Mouse (Mus musculus): Measurements from ENCODE around the gene S100a8. TPM values are rescaled to one million over a fixed set of nuclear protein-coding genes. Genes with fewer than 3 reads are reported as not detected.

S100a8 gene
- total RNA-seq, 1 experiment: not detected

DNA sequence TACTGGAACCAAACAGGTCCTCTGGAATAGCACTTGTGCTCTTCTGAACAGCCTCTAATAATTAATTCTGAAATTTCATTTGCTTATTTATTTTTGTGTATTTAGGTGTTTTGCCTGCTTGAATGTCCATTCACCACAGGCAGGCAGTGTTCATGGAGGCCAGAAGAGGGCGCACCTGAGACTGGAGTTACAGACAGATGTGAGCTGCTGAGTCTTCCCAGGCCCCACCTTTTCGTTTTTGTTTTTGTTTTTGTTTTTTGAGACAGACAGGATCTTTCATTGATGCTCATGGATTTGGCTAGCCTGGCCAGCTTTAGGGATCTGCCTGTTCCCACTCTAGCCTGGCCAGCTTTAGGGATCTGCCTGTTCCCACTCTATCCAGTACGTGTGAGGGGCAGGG lies 24.6 kb upstream of the S100a8 start:
- H3K4me3 ChIP-seq (ENCODE audit: insufficient read depth in 1 of 2, low read depth in 1 of 2, low read length in 2 of 2, poor library complexity in 1 of 2, severe bottlenecking in 1 of 2): no peak overlapping the region

DNA sequence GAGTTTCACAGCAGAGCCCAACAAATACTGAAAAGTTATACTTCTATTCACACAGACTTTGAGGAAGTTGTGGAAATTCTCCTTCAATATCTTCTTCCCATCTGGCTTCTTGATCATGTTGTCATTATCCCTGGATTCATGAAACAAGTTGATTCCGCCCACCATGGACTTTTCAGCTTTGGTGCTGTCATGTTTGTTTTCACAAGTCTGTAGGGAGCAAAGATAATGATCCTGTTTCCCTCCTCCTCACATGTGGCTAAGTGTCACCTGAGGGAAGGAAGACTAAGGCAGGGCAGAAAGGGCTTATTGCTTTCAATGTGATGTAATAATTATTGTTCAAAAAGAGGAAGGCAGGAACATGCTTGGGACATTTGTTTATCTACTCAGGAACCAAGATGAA lies 21.5 kb upstream of the S100a8 start:
- H3K4me1 ChIP-seq (ENCODE audit: control insufficient read depth in 2 of 2, insufficient read depth in 2 of 2, low read length in 2 of 2, poor library complexity in 1 of 2): no peaks in the 10 kb centered on the region
- H3K4me3 ChIP-seq (ENCODE audit: insufficient read depth in 1 of 2, low read depth in 1 of 2, low read length in 2 of 2, poor library complexity in 1 of 2, severe bottlenecking in 1 of 2): no peak overlapping the region
- no peak for TF ChIP-seq CHD2 (IDR thresholded peaks at IDR 0.05; ENCODE audit: low read depth, low read length)
- TF ChIP-seq ZNF384 (IDR thresholded peaks at IDR 0.05; ENCODE audit: low read depth, low read length): no peak
- TF ChIP-seq ZC3H11A (IDR thresholded peaks at IDR 0.05; ENCODE audit: borderline replicate concordance, low read depth, low read length): no peak
- no peak for TF ChIP-seq HCFC1 (IDR thresholded peaks at IDR 0.05; ENCODE audit: borderline replicate concordance, insufficient read depth, low read length)
- TF ChIP-seq MAFK (IDR thresholded peaks at IDR 0.05; ENCODE audit: insufficient read depth, low read depth, low read length): no peak
- H3K27ac ChIP-seq (ENCODE audit: insufficient read depth, low read depth, low read length, poor library complexity, severe bottlenecking): no peak overlapping the region
- in situ Hi-C loops (cut with MboI; ENCODE audit: low sequenced_read_pairs in 2 of 2, unreplicated experiment in 2 of 2): no loop called here
- no peaks in the 10 kb centered on the region for H3K36me3 ChIP-seq (ENCODE audit: control insufficient read depth, insufficient read depth, low read length, poor library complexity, severe bottlenecking)
- no peaks in the 10 kb centered on the region for H3K9me3 ChIP-seq (ENCODE audit: control insufficient read depth, insufficient read depth, low read depth, low read length)
- DNase-seq (ENCODE audit: low read depth, low spot score): no peak
- H3K9ac ChIP-seq (ENCODE audit: insufficient read depth, low read depth, low read length, poor library complexity, severe bottlenecking): no peak overlapping the region

More for the DNA sequence above, 24.6 kb upstream of the S100a8 start:
- H3K4me1 ChIP-seq (ENCODE audit: control insufficient read depth in 2 of 2, insufficient read depth in 2 of 2, low read length in 2 of 2, poor library complexity in 1 of 2): no peaks in the 10 kb centered on the region
- DNase-seq (ENCODE audit: low read depth, low spot score): peak; percentile 31
- H3K36me3 ChIP-seq (ENCODE audit: control insufficient read depth, insufficient read depth, low read length, poor library complexity, severe bottlenecking): no peaks in the 10 kb centered on the region
- no peak overlapping the region for H3K9ac ChIP-seq (ENCODE audit: insufficient read depth, low read depth, low read length, poor library complexity, severe bottlenecking)
- in situ Hi-C loops (cut with MboI; ENCODE audit: low sequenced_read_pairs in 2 of 2, unreplicated experiment in 2 of 2): no loop called here
- no peaks in the 10 kb centered on the region for H3K9me3 ChIP-seq (ENCODE audit: control insufficient read depth, insufficient read depth, low read depth, low read length)
- no peak for TF ChIP-seq HCFC1 (IDR thresholded peaks at IDR 0.05; ENCODE audit: borderline replicate concordance, insufficient read depth, low read length)
- TF ChIP-seq ZC3H11A (IDR thresholded peaks at IDR 0.05; ENCODE audit: borderline replicate concordance, low read depth, low read length): no peak
- TF ChIP-seq MAFK (IDR thresholded peaks at IDR 0.05; ENCODE audit: insufficient read depth, low read depth, low read length): no peak
- TF ChIP-seq ZNF384 (IDR thresholded peaks at IDR 0.05; ENCODE audit: low read depth, low read length): no peak
- H3K27ac ChIP-seq (ENCODE audit: insufficient read depth, low read depth, low read length, poor library complexity, severe bottlenecking): no peak overlapping the region

- Histone ChIP-seq H3K36me3 (ENCODE audit: control insufficient read depth, insufficient read depth, low read length, poor library complexity, severe bottlenecking) (no peaks in the 10 kb centered on the region), H3K4me1 (ENCODE audit: control insufficient read depth in 2 of 2, insufficient read depth in 2 of 2, low read length in 2 of 2, poor library complexity in 1 of 2) (no peaks in the 10 kb centered on the region), H3K4me3 (ENCODE audit: insufficient read depth in 1 of 2, low read depth in 1 of 2, low read length in 2 of 2, poor library complexity in 1 of 2, severe bottlenecking in 1 of 2) (no peak overlapping the region), H3K9ac (ENCODE audit: insufficient read depth, low read depth, low read length, poor library complexity, severe bottlenecking) (no peak overlapping the region), H3K9me3 (ENCODE audit: control insufficient read depth, insufficient read depth, low read depth, low read length) (no peaks in the 10 kb centered on the region), H3K27ac (ENCODE audit: insufficient read depth, low read depth, low read length, poor library complexity, severe bottlenecking) (no peak overlapping the region)
- no peak for DNase-seq (ENCODE audit: low read depth, low spot score)
- no peak for TF ChIP-seq CHD2 (IDR thresholded peaks at IDR 0.05; ENCODE audit: low read depth, low read length)
- TF ChIP-seq HCFC1 (IDR thresholded peaks at IDR 0.05; ENCODE audit: borderline replicate concordance, insufficient read depth, low read length): no peak
- TF ChIP-seq ZC3H11A (IDR thresholded peaks at IDR 0.05; ENCODE audit: borderline replicate concordance, low read depth, low read length): no peak
- TF ChIP-seq ZNF384 (IDR thresholded peaks at IDR 0.05; ENCODE audit: low read depth, low read length): no peak
- TF ChIP-seq MAFK (IDR thresholded peaks at IDR 0.05; ENCODE audit: insufficient read depth, low read depth, low read length): no peak
- in situ Hi-C loops (cut with MboI; ENCODE audit: low sequenced_read_pairs in 2 of 2, unreplicated experiment in 2 of 2): no loop called here
These were observed 19.8 kb upstream of the S100a8 start for GRCm38 (mm10) chr3:90648981-90649380.

DNA sequence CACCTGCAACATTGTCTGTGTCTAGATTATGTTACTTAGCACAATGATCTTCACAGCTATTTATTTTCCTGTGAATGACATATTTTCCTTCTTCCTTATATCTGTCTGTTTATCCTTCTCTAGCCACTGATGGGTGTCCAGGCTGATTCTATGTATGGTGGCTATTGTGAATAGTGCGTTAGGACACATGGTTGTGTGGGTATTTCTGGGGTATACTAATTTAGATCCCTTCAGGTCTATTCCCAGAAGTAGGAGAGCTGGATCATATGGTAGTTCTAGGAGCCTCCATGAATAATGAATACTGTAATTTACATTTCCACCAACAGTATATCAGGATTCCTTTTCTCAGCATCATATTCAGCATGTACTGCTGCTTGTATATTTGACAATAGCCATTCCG lies 18.9 kb upstream of the S100a8 start:
- Histone ChIP-seq H3K9me3 (ENCODE audit: control insufficient read depth, insufficient read depth, low read depth, low read length) (no peaks in the 10 kb centered on the region), H3K36me3 (ENCODE audit: control insufficient read depth, insufficient read depth, low read length, poor library complexity, severe bottlenecking) (no peaks in the 10 kb centered on the region), H3K4me3 (ENCODE audit: insufficient read depth in 1 of 2, low read depth in 1 of 2, low read length in 2 of 2, poor library complexity in 1 of 2, severe bottlenecking in 1 of 2) (no peak overlapping the region), H3K9ac (ENCODE audit: insufficient read depth, low read depth, low read length, poor library complexity, severe bottlenecking) (no peak overlapping the region), H3K27ac (ENCODE audit: insufficient read depth, low read depth, low read length, poor library complexity, severe bottlenecking) (no peak overlapping the region), H3K4me1 (ENCODE audit: control insufficient read depth in 2 of 2, insufficient read depth in 2 of 2, low read length in 2 of 2, poor library complexity in 1 of 2) (no peaks in the 10 kb centered on the region)
- no peak for DNase-seq (ENCODE audit: low read depth, low spot score)
- no peak for TF ChIP-seq CHD2 (IDR thresholded peaks at IDR 0.05; ENCODE audit: low read depth, low read length)
- no peak for TF ChIP-seq MAFK (IDR thresholded peaks at IDR 0.05; ENCODE audit: insufficient read depth, low read depth, low read length)
- no peak for TF ChIP-seq ZC3H11A (IDR thresholded peaks at IDR 0.05; ENCODE audit: borderline replicate concordance, low read depth, low read length)
- TF ChIP-seq HCFC1 (IDR thresholded peaks at IDR 0.05; ENCODE audit: borderline replicate concordance, insufficient read depth, low read length): no peak
- TF ChIP-seq ZNF384 (IDR thresholded peaks at IDR 0.05; ENCODE audit: low read depth, low read length): no peak
- in situ Hi-C loops (cut with MboI; ENCODE audit: low sequenced_read_pairs in 2 of 2, unreplicated experiment in 2 of 2): no loop called here

Data from ES-E14 (cell line).